ENCODE assay signal across 20 mouse cellular contexts in the genomic region with DNA sequence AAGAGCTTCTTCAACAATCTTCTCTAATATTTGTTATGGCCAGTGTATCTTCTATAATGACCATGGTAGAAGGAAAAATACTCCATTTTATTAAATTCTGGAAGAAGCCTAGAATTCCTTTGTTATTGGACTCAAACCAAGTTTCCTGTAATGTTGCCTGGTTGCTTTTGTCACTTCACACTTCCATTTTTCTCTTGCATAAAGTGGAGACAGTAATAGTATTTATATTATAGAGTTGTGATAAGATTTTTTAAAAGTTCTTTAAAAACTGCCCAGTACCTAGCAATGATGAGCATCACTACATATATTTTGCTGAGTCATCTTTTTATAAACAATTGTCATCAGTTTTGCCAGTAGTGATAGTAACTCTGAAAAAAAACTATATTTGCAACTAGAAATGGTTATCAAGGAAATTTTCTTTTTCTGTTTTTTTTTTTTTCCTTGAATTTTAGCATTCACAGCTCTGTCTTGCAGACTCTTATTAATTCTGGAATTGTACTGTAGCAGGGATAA.
"Had no signal": no experiment of that assay in that cellular context is flagged by ENCODE, and none has a peak within 500 bp of the region (broad histone marks: within the 10 kb centered on the region; RNA-seq: fewer than 3 reads in every experiment).

No protein-coding gene starts in this region.

- H3K36me3 ChIP-seq: liver, embryonic 12.5 days; lung, embryonic 15.5 days; midbrain, embryonic 10.5 days; midbrain, embryonic 12.5 days; neural tube, embryonic 13.5 days; neural tube, embryonic 15.5 days; stomach, embryonic 15.5 days had no signal

- H3K4me1 ChIP-seq: liver, embryonic 12.5 days; lung, embryonic 15.5 days; midbrain, embryonic 10.5 days; midbrain, embryonic 12.5 days; neural tube, embryonic 13.5 days; neural tube, embryonic 15.5 days; stomach, embryonic 15.5 days had no signal

- DNase-seq: lung, adult 18-20 months; lung, postnatal 10 days; midbrain, embryonic 14.5 days; retina, postnatal 1 day; right cerebral cortex, adult 18-20 months; right cerebral cortex, postnatal 25 days; thymus, adult 2 months; thymus, postnatal 25 days; thymus, postnatal 4 days had no signal

- ATAC-seq: liver, embryonic 12.5 days; midbrain, embryonic 16.5 days had no signal

- H3K27ac ChIP-seq: liver, embryonic 12.5 days; liver, embryonic 14.5 days; lung, embryonic 15.5 days; midbrain, embryonic 10.5 days; midbrain, embryonic 12.5 days; neural tube, embryonic 13.5 days; neural tube, embryonic 15.5 days; stomach, embryonic 15.5 days; stomach, postnatal 0 days had no signal

- H3K27me3 ChIP-seq: liver, embryonic 12.5 days; lung, embryonic 15.5 days; midbrain, embryonic 12.5 days; neural tube, embryonic 13.5 days; neural tube, embryonic 15.5 days; stomach, embryonic 15.5 days had no signal

- H3K9ac ChIP-seq: liver, embryonic 12.5 days; liver, embryonic 14.5 days; lung, embryonic 15.5 days; midbrain, embryonic 12.5 days; neural tube, embryonic 13.5 days; neural tube, embryonic 15.5 days; stomach, embryonic 15.5 days had no signal

- H3K9me3 ChIP-seq: liver, embryonic 12.5 days; lung, embryonic 15.5 days; midbrain, embryonic 10.5 days; midbrain, embryonic 12.5 days; neural tube, embryonic 13.5 days; neural tube, embryonic 15.5 days; stomach, embryonic 15.5 days had no signal

- H3K4me3 ChIP-seq: liver, embryonic 12.5 days; lung, embryonic 15.5 days; midbrain, embryonic 10.5 days; midbrain, embryonic 12.5 days; myocyte; neural tube, embryonic 13.5 days; neural tube, embryonic 15.5 days; stomach, embryonic 15.5 days had no signal

- H3K4me2 ChIP-seq: liver, embryonic 12.5 days; lung, embryonic 15.5 days; midbrain, embryonic 12.5 days; neural tube, embryonic 13.5 days; neural tube, embryonic 15.5 days; stomach, embryonic 15.5 days had no signal
